Mouse (Mus musculus): ENCODE data around the gene Ncapd2. TPM values are rescaled to one million over a fixed set of nuclear protein-coding genes. Genes with fewer than 3 reads are reported as not detected.

The Ncapd2 gene
- total and polyA plus RNA-seq, 3 experiments: 79.6 to 301 (median 147) TPM

- H3K36me3 ChIP-seq (replicated peaks in 1 of 2; ENCODE audit: control insufficient read depth in 1 of 2, insufficient read depth in 1 of 2, low read length in 1 of 2): peaks cover 61 to 76% of the 10 kb centered on the region in 2 experiments
- H3K4me3 ChIP-seq (replicated peaks in 1 of 3; ENCODE audit: low read depth in 2 of 3, low read length in 2 of 3, poor library complexity in 1 of 3): no peak overlapping the region
- TF ChIP-seq POLR2A (IDR thresholded peaks at IDR 0.05; ENCODE audit: low read depth, low read length) (peak; percentile 6; the same call in 1 of the 2 replicates), SMC3 (IDR thresholded peaks at IDR 0.05; ENCODE audit: low read depth, low read length) (no peak)
- H3K4me2 ChIP-seq (ENCODE audit: insufficient read depth, low read depth, poor library complexity, severe bottlenecking): no peak overlapping the region
- in situ Hi-C loops (cut with MboI; ENCODE audit: low pct_ligation_motif_present, low pct_unique_long_range_greater_than_20kb, low sequenced_read_pairs): no loop called here
- dilution Hi-C loops (cut with MboI; ENCODE audit: extremely low pct_ligation_motif_present, extremely low pct_unique_long_range_greater_than_20kb, low sequenced_read_pairs): no loop called here
- H3K79me2 ChIP-seq (replicated peaks; ENCODE audit: control insufficient read depth, extremely low read depth, insufficient read depth, poor library complexity, severe bottlenecking): peaks cover 21% of the 10 kb centered on the region
- H3K4me1 ChIP-seq (ENCODE audit: control insufficient read depth in 1 of 2, insufficient read depth in 2 of 2): peaks cover 8 to 20% of the 10 kb centered on the region in 2 experiments
- H3K9ac ChIP-seq (ENCODE audit: insufficient read depth, low read depth): no peak overlapping the region
- no peak overlapping the region for H3K27ac ChIP-seq (ENCODE audit: insufficient read depth, low read depth)
- no peaks in the 10 kb centered on the region for H3K9me3 ChIP-seq (replicated peaks; ENCODE audit: low read length)
- no peak for DNase-seq (ENCODE audit: extremely low read depth)
- H3K27me3 ChIP-seq (replicated peaks): no peaks in the 10 kb centered on the region
These were observed 23.4 kb downstream of the Ncapd2 start for GRCm38 (mm10) chr6:125168086-125168485.

- no peaks in the 10 kb centered on the region for H3K9me3 ChIP-seq (replicated peaks; ENCODE audit: low read length)
- peak overlapping the region; percentile 81 for H3K4me2 ChIP-seq (ENCODE audit: insufficient read depth, low read depth, poor library complexity, severe bottlenecking)
- TF ChIP-seq BHLHE40 (IDR thresholded peaks at IDR 0.05; ENCODE audit: low read depth, low read length) (no peak), IRF4 (IDR thresholded peaks at IDR 0.05; ENCODE audit: low read depth, low read length) (no peak), ELF1 (IDR thresholded peaks at IDR 0.05; ENCODE audit: low read depth, low read length) (no peak), MAFK (IDR thresholded peaks at IDR 0.05; ENCODE audit: insufficient replicate concordance, low read length) (peak; percentile 39; the same call in 1 of the 2 replicates), E2F4 (IDR thresholded peaks at IDR 0.05; ENCODE audit: insufficient replicate concordance, low read depth, low read length) (no peak), POLR2A (IDR thresholded peaks at IDR 0.05; ENCODE audit: low read depth, low read length) (no peak), SIN3A (IDR thresholded peaks at IDR 0.05; ENCODE audit: low read length) (no peak), ZMIZ1 (IDR thresholded peaks at IDR 0.05; ENCODE audit: low read depth, low read length) (peak; percentile 11; the same call in 1 of the 2 replicates), GABPA (IDR thresholded peaks at IDR 0.05; ENCODE audit: insufficient replicate concordance, low read depth, low read length) (no peak), HCFC1 (IDR thresholded peaks at IDR 0.05; ENCODE audit: low read depth, low read length) (no peak), KAT2A (IDR thresholded peaks at IDR 0.05; ENCODE audit: insufficient replicate concordance, low read length) (no peak), MYC (IDR thresholded peaks at IDR 0.05; ENCODE audit: low read depth, low read length) (0 out of 2 replicates have a peak, but pooled peaks have one; percentile 10), RCOR1 (conservative IDR thresholded peaks at IDR 0.05; ENCODE audit: low read depth, low read length) (0 out of 2 replicates have a peak, but pooled peaks have one; percentile 6), POLR2AphosphoS2 (IDR thresholded peaks at IDR 0.05; ENCODE audit: low read depth, low read length) (no peak), CTCF (conservative IDR thresholded peaks at IDR 0.05 in 1 of 2, IDR thresholded peaks at IDR 0.05 in 1 of 2; ENCODE audit: low read depth in 2 of 2, low read length in 2 of 2) (no peak), MEF2A (IDR thresholded peaks at IDR 0.05; ENCODE audit: borderline replicate concordance, low read depth, low read length) (no peak), NRF1 (IDR thresholded peaks at IDR 0.05; ENCODE audit: low read depth, low read length) (no peak), JUN (IDR thresholded peaks at IDR 0.05; ENCODE audit: insufficient read depth, low read depth, low read length) (no peak), ZC3H11A (IDR thresholded peaks at IDR 0.05; ENCODE audit: low read depth, low read length) (no peak), PAX5 (IDR thresholded peaks at IDR 0.05; ENCODE audit: low read length) (no peak), USF2 (conservative IDR thresholded peaks at IDR 0.05; ENCODE audit: low read depth, low read length) (no peak), NELFE (IDR thresholded peaks at IDR 0.05; ENCODE audit: low read depth, low read length) (no peak), CHD2 (IDR thresholded peaks at IDR 0.05; ENCODE audit: low read length) (peak; percentile 27; the same call in 1 of the 2 replicates), MAZ (IDR thresholded peaks at IDR 0.05; ENCODE audit: low read depth, low read length) (no peak), CHD1 (IDR thresholded peaks at IDR 0.05; ENCODE audit: low read depth, low read length) (no peak), MXI1 (IDR thresholded peaks at IDR 0.05; ENCODE audit: low read depth, low read length) (peak; percentile 53; the same call in 1 of the 2 replicates)
- dilution Hi-C loops (cut with MboI; ENCODE audit: extremely low pct_ligation_motif_present, extremely low pct_unique_long_range_greater_than_20kb, low sequenced_read_pairs) (no loop called here), in situ Hi-C loops (cut with MboI; ENCODE audit: low pct_ligation_motif_present, low pct_unique_long_range_greater_than_20kb, low sequenced_read_pairs) (no loop called here)
- H3K79me2 ChIP-seq (replicated peaks; ENCODE audit: control insufficient read depth, extremely low read depth, insufficient read depth, poor library complexity, severe bottlenecking): peaks cover 21% of the 10 kb centered on the region
- peak; percentile 44 for DNase-seq (ENCODE audit: extremely low read depth)
- peak overlapping the region; percentile 64 to 97 (median 75) for H3K4me3 ChIP-seq (replicated peaks in 1 of 3; ENCODE audit: low read depth in 2 of 3, low read length in 2 of 3, poor library complexity in 1 of 3)
- no peaks in the 10 kb centered on the region for H3K27me3 ChIP-seq (replicated peaks)
- H3K4me1 ChIP-seq (ENCODE audit: control insufficient read depth in 1 of 2, insufficient read depth in 2 of 2): peaks cover 11 to 24% of the 10 kb centered on the region in 2 experiments
- H3K27ac ChIP-seq (ENCODE audit: insufficient read depth, low read depth): peak overlapping the region; percentile 83
- H3K36me3 ChIP-seq (replicated peaks in 1 of 2; ENCODE audit: control insufficient read depth in 1 of 2, insufficient read depth in 1 of 2, low read length in 1 of 2): peaks cover 62 to 72% of the 10 kb centered on the region in 2 experiments
- peak overlapping the region; percentile 50; the same call in 1 of the 2 replicates for H3K9ac ChIP-seq (ENCODE audit: insufficient read depth, low read depth)
These were observed 24.4 kb downstream of the Ncapd2 start for GRCm38 (mm10) chr6:125166861-125167650.

Measured in CH12.LX (cell line).